Mouse (Mus musculus): Measurements from ENCODE around the gene Uts2b.

DNA sequence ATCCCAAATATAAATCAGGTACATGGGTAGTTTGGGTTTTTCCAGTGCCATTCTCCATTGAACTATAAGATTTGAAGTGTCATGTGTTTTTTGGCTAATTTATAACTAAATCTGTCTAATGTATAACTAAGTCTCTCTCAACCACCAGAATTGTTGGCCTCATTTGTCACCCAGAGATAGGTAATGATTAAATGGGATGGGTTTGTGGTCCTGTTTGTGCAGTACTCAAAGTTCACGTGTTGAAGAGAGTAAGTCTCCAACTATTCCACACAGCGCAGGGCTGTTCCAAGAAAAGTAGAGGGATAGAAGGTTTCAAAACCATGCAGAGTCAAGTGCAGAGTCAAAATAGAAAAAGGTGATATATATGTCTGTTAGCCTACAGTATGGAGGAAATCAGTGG lies 5.3 kb upstream of the Uts2b start:
- TF ChIP-seq POLR2A (IDR thresholded peaks at IDR 0.05; ENCODE audit: low read depth, low read length) (no peak), CTCF (IDR thresholded peaks at IDR 0.05; ENCODE audit: borderline replicate concordance, insufficient read depth, low read length) (no peak)
